Mouse (Mus musculus): ENCODE measurements around the gene Nrxn1. TPM values are rescaled to one million over a fixed set of nuclear protein-coding genes. Genes with fewer than 3 reads are reported as not detected.

The Nrxn1 gene
- polyA plus RNA-seq, 1 experiment = 0.56 TPM

DNA sequence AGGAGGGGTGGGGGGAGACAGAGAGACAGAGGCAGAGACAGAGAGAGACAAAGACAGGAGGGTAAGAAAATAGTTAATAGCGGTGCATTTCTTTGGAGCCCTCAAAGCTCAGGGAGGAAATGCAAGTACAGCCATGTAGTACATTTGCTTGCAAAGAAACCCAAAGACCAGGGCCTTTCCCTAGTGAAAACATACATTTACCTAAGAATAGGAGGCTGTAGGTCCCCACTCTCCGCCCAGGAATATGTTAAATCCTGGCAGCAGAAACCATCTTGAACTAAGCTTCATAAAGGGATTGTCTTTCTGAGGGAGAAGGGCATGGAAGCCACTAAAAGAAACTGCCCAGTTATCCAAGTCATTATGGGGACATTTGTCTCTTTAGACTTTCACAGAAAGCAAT, 461.5 kb downstream of the Nrxn1 start:
- H3K27me3 ChIP-seq (replicated peaks; ENCODE audit: control insufficient read depth, insufficient read depth, low read length) = no peaks in the 10 kb centered on the region
- DNase-seq = no peak
- WGBS = 58% methylated on average over 2 of the region's 2 CpGs
- H3K36me3 ChIP-seq (ENCODE audit: control insufficient read depth, insufficient read depth, low read length) = no peaks in the 10 kb centered on the region
- no peaks in the 10 kb centered on the region for H3K4me1 ChIP-seq (ENCODE audit: control insufficient read depth, insufficient read depth, low read length)
- TF ChIP-seq CTCF (conservative IDR thresholded peaks at IDR 0.05; ENCODE audit: insufficient read depth, insufficient read length, low read depth, low read length) = no peak
- TF ChIP-seq POLR2A (IDR thresholded peaks at IDR 0.05; ENCODE audit: low read depth, low read length) = no peak
- H3K27ac ChIP-seq (ENCODE audit: insufficient read depth, low read depth, low read length) = no peak overlapping the region
- H3K4me3 ChIP-seq (ENCODE audit: insufficient read depth, low read depth, low read length) = no peak overlapping the region

DNA sequence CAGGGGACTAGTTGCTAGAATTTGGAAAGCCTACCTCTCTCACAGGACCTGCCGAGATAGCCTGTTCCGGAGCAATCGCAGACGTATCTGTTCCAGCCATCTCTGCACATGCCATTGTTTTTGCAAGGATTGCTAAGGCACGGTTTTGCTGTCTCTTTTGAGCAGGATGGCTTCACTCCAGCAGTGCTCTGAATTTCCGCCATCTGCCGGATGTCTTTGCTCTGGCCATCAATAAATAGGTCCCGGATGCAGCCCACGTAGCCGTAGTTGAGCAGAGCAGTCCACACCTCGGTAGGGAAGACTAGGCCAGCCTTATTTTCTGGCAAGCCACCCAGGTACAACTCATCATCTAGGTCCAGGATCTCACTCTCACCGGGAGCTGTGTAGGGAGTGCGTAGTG, 463.0 kb downstream of the Nrxn1 start:
- H3K4me1 ChIP-seq (ENCODE audit: control insufficient read depth, insufficient read depth, low read length) = no peaks in the 10 kb centered on the region
- no peak overlapping the region for H3K4me3 ChIP-seq (ENCODE audit: insufficient read depth, low read depth, low read length)
- H3K36me3 ChIP-seq (ENCODE audit: control insufficient read depth, insufficient read depth, low read length) = no peaks in the 10 kb centered on the region
- WGBS = 61% methylated on average over 13 of the region's 13 CpGs
- no peak overlapping the region for H3K27ac ChIP-seq (ENCODE audit: insufficient read depth, low read depth, low read length)
- H3K27me3 ChIP-seq (replicated peaks; ENCODE audit: control insufficient read depth, insufficient read depth, low read length) = no peaks in the 10 kb centered on the region
- no peak for TF ChIP-seq POLR2A (IDR thresholded peaks at IDR 0.05; ENCODE audit: low read depth, low read length)
- DNase-seq = peak; percentile 29

DNA sequence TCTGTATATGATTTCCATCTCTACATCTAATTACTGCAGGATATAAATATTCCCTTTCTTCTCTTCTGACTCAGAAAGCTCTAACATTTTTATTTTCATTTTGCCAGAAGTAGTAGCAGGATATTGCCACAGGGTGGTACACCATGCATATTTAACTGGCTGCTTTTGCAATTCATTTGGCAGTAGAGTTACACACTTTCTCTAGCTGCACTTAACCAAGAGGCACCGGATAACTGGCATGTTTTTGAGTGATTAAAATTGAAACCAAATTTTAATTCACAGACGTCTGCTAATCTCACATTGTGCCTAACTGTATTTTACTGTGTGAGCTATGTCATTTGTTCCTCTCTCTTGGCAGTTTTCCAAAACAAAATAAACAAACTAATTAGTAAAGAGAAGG, 464.4 kb downstream of the Nrxn1 start:
- H3K36me3 ChIP-seq (ENCODE audit: control insufficient read depth, insufficient read depth, low read length) = no peaks in the 10 kb centered on the region
- H3K4me3 ChIP-seq (ENCODE audit: insufficient read depth, low read depth, low read length) = no peak overlapping the region
- H3K27me3 ChIP-seq (replicated peaks; ENCODE audit: control insufficient read depth, insufficient read depth, low read length) = no peaks in the 10 kb centered on the region
- no peak for TF ChIP-seq CTCF (conservative IDR thresholded peaks at IDR 0.05; ENCODE audit: insufficient read depth, insufficient read length, low read depth, low read length)
- no peak for TF ChIP-seq POLR2A (IDR thresholded peaks at IDR 0.05; ENCODE audit: low read depth, low read length)
- no peaks in the 10 kb centered on the region for H3K4me1 ChIP-seq (ENCODE audit: control insufficient read depth, insufficient read depth, low read length)
- DNase-seq = peak; percentile 38
- no peak overlapping the region for H3K27ac ChIP-seq (ENCODE audit: insufficient read depth, low read depth, low read length)
- 24% methylated on average over 2 of the region's 2 CpGs for WGBS

DNA sequence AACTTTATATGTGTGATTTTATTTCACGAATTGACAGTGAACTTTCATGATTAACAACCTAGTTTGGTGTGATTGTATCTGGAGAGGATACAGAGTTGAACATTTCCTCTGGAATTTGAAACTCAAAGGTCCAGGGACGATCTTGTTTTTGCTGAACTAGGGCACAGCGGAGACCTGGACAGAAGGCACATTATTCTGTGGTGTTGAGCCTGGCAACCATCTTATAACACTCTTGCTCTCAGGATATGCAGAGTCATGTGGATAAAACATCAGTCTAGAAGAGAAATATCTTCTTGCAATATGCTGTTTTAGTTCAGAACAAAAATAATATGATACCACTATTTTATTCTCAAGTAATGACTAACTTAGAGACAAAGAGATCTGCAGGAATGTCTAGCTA, 464.9 kb downstream of the Nrxn1 start:
- no peak for DNase-seq
- no peaks in the 10 kb centered on the region for H3K36me3 ChIP-seq (ENCODE audit: control insufficient read depth, insufficient read depth, low read length)
- WGBS = 38% methylated on average over 3 of the region's 3 CpGs
- no peak overlapping the region for H3K4me3 ChIP-seq (ENCODE audit: insufficient read depth, low read depth, low read length)
- TF ChIP-seq POLR2A (IDR thresholded peaks at IDR 0.05; ENCODE audit: low read depth, low read length) (no peak), CTCF (conservative IDR thresholded peaks at IDR 0.05; ENCODE audit: insufficient read depth, insufficient read length, low read depth, low read length) (no peak)
- H3K27me3 ChIP-seq (replicated peaks; ENCODE audit: control insufficient read depth, insufficient read depth, low read length) = no peaks in the 10 kb centered on the region
- no peak overlapping the region for H3K27ac ChIP-seq (ENCODE audit: insufficient read depth, low read depth, low read length)
- no peaks in the 10 kb centered on the region for H3K4me1 ChIP-seq (ENCODE audit: control insufficient read depth, insufficient read depth, low read length)

DNA sequence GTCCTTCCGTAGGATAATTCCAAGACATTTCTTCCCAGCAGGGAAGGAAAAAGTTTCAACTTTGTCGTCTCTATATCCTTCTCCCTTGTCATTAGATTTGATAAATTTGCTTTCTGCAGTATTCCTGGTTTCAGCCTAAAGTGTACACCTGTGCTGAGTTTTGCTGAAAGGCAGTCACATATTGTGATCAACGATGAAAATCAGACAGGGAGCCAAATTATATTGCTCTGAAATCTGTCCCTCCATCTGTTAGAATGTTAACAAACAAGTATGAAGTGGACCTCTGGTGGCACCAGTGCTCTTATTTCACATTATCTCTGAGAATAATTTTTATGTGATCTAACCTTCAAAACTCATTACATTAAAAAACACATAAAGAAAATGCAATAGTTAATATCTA, 465.5 kb downstream of the Nrxn1 start:
- Histone ChIP-seq H3K36me3 (ENCODE audit: control insufficient read depth, insufficient read depth, low read length) (no peaks in the 10 kb centered on the region), H3K27me3 (replicated peaks; ENCODE audit: control insufficient read depth, insufficient read depth, low read length) (no peaks in the 10 kb centered on the region), H3K4me3 (ENCODE audit: insufficient read depth, low read depth, low read length) (no peak overlapping the region), H3K4me1 (ENCODE audit: control insufficient read depth, insufficient read depth, low read length) (no peaks in the 10 kb centered on the region), H3K27ac (ENCODE audit: insufficient read depth, low read depth, low read length) (no peak overlapping the region)
- 70% methylated on average over 3 of the region's 3 CpGs for WGBS
- TF ChIP-seq CTCF (conservative IDR thresholded peaks at IDR 0.05; ENCODE audit: insufficient read depth, insufficient read length, low read depth, low read length) = no peak
- no peak for TF ChIP-seq POLR2A (IDR thresholded peaks at IDR 0.05; ENCODE audit: low read depth, low read length)
- DNase-seq = no peak

DNA sequence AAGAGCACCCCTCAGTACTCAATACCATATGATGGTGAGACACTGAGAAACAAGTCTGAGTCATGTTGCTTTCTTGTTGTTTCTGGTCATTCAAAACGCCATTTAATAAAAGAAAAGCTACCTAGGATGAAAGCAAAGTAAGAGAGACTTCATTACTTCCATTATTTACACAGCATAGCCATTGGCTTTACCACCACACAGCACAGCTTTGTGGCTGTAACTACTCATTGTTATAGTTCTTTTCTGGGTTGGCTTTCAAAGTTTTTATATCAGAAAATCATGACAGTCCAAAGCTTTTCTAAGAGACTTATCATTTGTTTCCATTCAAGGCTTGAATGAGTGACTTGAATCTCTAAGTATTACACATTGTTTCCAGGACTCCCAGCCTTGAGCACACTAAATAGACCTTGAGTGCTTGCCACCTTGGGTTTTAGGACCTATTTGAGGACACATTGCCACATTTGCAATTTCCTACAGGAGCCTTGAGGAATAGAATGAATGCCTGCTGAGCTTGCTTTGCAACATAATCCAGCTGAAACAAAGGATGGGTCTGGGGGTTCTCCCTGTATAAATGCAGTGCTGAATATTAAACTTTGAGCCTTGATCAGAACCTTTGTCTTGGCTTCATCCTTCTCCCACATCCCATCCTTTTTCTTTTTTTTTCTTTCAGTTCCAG, 468.1 kb downstream of the Nrxn1 start:
- TF ChIP-seq POLR2A (IDR thresholded peaks at IDR 0.05; ENCODE audit: low read depth, low read length) = no peak
- TF ChIP-seq CTCF (conservative IDR thresholded peaks at IDR 0.05; ENCODE audit: insufficient read depth, insufficient read length, low read depth, low read length) = no peak
- H3K36me3 ChIP-seq (ENCODE audit: control insufficient read depth, insufficient read depth, low read length) = no peaks in the 10 kb centered on the region

DNA sequence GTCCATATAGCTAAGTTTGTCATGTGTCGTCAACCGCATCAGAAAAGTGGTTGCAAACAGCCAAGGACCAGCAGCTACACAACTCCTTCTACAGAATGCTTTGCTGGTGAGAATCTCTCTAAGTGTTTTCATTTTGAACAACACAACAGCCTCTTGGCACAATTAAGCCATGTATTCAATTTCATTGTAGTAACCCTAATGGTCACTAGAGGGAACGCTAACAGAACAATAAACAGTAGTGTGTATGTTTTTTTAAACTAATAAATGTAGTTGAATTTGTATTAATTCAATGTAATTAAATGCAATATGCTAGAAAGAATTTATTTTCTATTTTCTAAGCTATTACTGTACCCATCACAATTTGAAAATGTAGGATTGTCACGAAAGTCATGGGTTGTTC, 471.0 kb downstream of the Nrxn1 start:
- no peaks in the 10 kb centered on the region for H3K36me3 ChIP-seq (ENCODE audit: control insufficient read depth, insufficient read depth, low read length)
- DNase-seq = no peak
- H3K27ac ChIP-seq (ENCODE audit: insufficient read depth, low read depth, low read length) = no peak overlapping the region
- no peaks in the 10 kb centered on the region for H3K4me1 ChIP-seq (ENCODE audit: control insufficient read depth, insufficient read depth, low read length)
- H3K27me3 ChIP-seq (replicated peaks; ENCODE audit: control insufficient read depth, insufficient read depth, low read length) = no peaks in the 10 kb centered on the region
- WGBS = 79% methylated on average over 4 of the region's 4 CpGs
- no peak for TF ChIP-seq POLR2A (IDR thresholded peaks at IDR 0.05; ENCODE audit: low read depth, low read length)
- no peak for TF ChIP-seq CTCF (conservative IDR thresholded peaks at IDR 0.05; ENCODE audit: insufficient read depth, insufficient read length, low read depth, low read length)
- H3K4me3 ChIP-seq (ENCODE audit: insufficient read depth, low read depth, low read length) = no peak overlapping the region

More for the DNA sequence above, 468.1 kb downstream of the Nrxn1 start:
- H3K27ac ChIP-seq (ENCODE audit: insufficient read depth, low read depth, low read length) = no peak overlapping the region
- H3K4me1 ChIP-seq (ENCODE audit: control insufficient read depth, insufficient read depth, low read length) = no peaks in the 10 kb centered on the region
- H3K27me3 ChIP-seq (replicated peaks; ENCODE audit: control insufficient read depth, insufficient read depth, low read length) = no peaks in the 10 kb centered on the region
- WGBS = 35% methylated on average over 1 of the region's 1 CpGs
- DNase-seq = no peak
- no peak overlapping the region for H3K4me3 ChIP-seq (ENCODE audit: insufficient read depth, low read depth, low read length)

Measured in kidney, adult 2 months (tissue).